Mouse (Mus musculus) hindbrain, embryonic 11.5 days (tissue): ENCODE measurements around the gene Usp3. TPM values are rescaled to one million over a fixed set of nuclear protein-coding genes. Genes with fewer than 3 reads are reported as not detected.

Experiments used
- ATAC-seq: fragments of 200-750 bp; cut with Nextera tagmentation; 2 replicates; pipeline ENCODE4 v1.8.0; 2017; ENCODE audit warnings: mild to moderate bottlenecking, moderate TSS enrichment, moderate library complexity; ENCODE audit not compliant: low FRiP score
- DNase-seq: peaks from one replicate; pipeline ENCODE4 v3.0.0-alpha.2; 2015; ENCODE audit warnings: low spot score
- H3K27ac ChIP-seq: fragments of 300-500 bp; sonication (generic); 2 replicates; pipeline ENCODE4 v1.5.1; 2014; ENCODE audit warnings: mild to moderate bottlenecking, low read depth, low read length
- H3K27me3 ChIP-seq: fragments of 300-500 bp; sonication (generic); 2 replicates; pipeline ENCODE4 v1.6.1; 2014; ENCODE audit warnings: mild to moderate bottlenecking, low read length, moderate library complexity, mixed read lengths; ENCODE audit not compliant: control insufficient read depth, insufficient read depth
- H3K36me3 ChIP-seq: fragments of 300-500 bp; sonication (generic); 2 replicates; pipeline ENCODE4 v1.6.1; 2014; ENCODE audit warnings: mild to moderate bottlenecking, low read length, moderate library complexity, mixed read lengths; ENCODE audit not compliant: control insufficient read depth, insufficient read depth
- H3K4me1 ChIP-seq: fragments of 300-500 bp; sonication (generic); replicated peaks from 2 replicates; pipeline ENCODE4 v1.6.1; 2014; ENCODE audit warnings: low read length, mixed read lengths; ENCODE audit not compliant: control insufficient read depth, insufficient read depth
- H3K4me2 ChIP-seq: fragments of 300-500 bp; sonication (generic); replicated peaks from 2 replicates; pipeline ENCODE4 v1.6.1; 2014; ENCODE audit warnings: mild to moderate bottlenecking, low read depth, low read length
- H3K4me3 ChIP-seq: fragments of 300-500 bp; sonication (generic); 2 replicates; pipeline ENCODE4 v1.5.1; 2014; ENCODE audit warnings: low read depth, low read length
- H3K9ac ChIP-seq: fragments of 300-500 bp; sonication (generic); 2 replicates; pipeline ENCODE4 v1.6.1; 2014; ENCODE audit warnings: low read depth, low read length
- H3K9me3 ChIP-seq: fragments of 300-500 bp; sonication (generic); 2 replicates; pipeline ENCODE4 v1.6.1; 2016; ENCODE audit warnings: low read length; ENCODE audit not compliant: control insufficient read depth
- WGBS: fragments of 180-500 bp; shearing (Covaris S2); extraction: QIAGEN DNeasy Blood & Tissue Kit; methylation state at CpG from one replicate; pipeline ENCODE4 v1.1.7; 2014; 5-methylcytosine and 5-hydroxymethylcytosine counted together
- polyA plus RNA-seq: library from polyadenylated mRNA; unstranded; fragments of >200 nt; fragmentation: Nextera tagmentation; extraction: Ambion mirVana; gene quantifications from 2 replicates; pipeline ENCODE4 v1.2.1, GENCODE M21; 2014

Gene Usp3
- polyA plus RNA-seq, 1 experiment from 2014 or later, result 101 TPM

DNA sequence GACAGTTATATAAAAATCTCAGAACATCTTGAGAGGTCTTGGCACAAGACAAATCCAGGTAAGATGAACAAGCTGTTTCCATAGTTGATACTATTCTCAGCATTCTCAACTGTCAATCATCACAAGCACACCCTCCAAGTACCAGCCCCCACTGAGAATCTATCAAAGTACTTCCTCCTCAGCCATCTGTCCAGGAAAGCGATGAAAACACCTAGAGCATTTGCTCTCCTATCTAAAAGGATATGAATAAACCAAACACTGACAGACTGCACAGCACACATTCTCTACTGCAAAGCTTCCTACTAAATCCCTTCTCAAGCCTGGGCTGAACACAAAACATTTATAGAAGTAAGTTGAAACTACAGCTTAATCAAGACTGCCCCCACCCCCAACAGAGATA, 6.4 kb downstream of the Usp3 start:
- Histone ChIP-seq H3K4me1 (no peaks in the 10 kb centered on the region), H3K9me3 (no peaks in the 10 kb centered on the region), H3K36me3 (no peaks in the 10 kb centered on the region), H3K4me3 (no peak overlapping the region), H3K9ac (no peak overlapping the region), H3K4me2 (no peak overlapping the region), H3K27me3 (no peaks in the 10 kb centered on the region), H3K27ac (no peak overlapping the region)
- ATAC-seq (no peak), DNase-seq (no peak)
- WGBS, result 68% methylated on average over 1 of the region's 1 CpGs

DNA sequence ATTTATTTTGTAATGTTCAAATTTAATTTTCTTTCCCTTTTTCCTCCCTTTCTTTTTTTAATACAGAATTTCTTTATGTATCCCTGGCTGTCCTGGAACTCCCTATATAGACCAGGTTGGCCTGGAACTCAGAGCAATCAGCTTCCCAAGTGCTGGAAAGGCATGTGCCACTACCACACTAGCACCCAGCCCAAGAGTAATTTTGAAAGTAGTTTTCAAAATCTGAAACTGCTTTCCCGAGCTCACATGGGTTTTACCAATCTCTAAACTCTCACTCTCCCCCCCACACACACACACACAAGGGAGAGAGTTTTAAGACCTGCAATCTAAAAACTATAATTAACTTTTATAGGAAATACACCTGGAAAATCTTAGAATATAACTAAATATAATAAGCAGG, 7.8 kb downstream of the Usp3 start:
- Histone ChIP-seq H3K36me3 (no peaks in the 10 kb centered on the region), H3K27me3 (no peaks in the 10 kb centered on the region), H3K4me3 (no peak overlapping the region), H3K27ac (no peak overlapping the region), H3K9ac (no peak overlapping the region), H3K9me3 (no peaks in the 10 kb centered on the region), H3K4me2 (no peak overlapping the region), H3K4me1 (no peaks in the 10 kb centered on the region)
- ATAC-seq, result no peak
- WGBS, result 77% methylated on average over 1 of the region's 1 CpGs
- no peak for DNase-seq

DNA sequence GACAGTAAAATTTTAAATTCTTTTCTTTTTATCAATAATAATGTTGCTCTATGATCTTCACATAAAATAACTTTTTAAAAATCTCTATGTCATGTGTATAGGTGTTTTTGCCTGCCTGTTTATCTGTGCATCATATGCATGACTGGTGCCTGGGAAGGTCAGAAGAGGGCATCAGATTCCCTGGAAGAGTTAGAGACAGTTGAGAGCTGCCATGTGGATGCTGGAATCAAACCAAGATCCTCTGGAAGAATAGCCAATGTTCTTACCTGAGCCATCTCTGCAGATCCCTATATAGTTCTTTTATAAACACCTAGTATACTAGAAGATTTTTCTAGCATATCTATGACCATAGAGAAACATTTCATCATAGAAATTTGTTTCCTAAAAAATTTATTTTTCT, 8.8 kb downstream of the Usp3 start:
- H3K4me2 ChIP-seq, result no peak overlapping the region
- H3K9me3 ChIP-seq, result no peaks in the 10 kb centered on the region
- ATAC-seq, result no peak
- H3K9ac ChIP-seq, result no peak overlapping the region
- no peak for DNase-seq
- H3K36me3 ChIP-seq, result no peaks in the 10 kb centered on the region
- no peak overlapping the region for H3K4me3 ChIP-seq
- no peak overlapping the region for H3K27ac ChIP-seq
- no peaks in the 10 kb centered on the region for H3K27me3 ChIP-seq
- H3K4me1 ChIP-seq, result no peaks in the 10 kb centered on the region

DNA sequence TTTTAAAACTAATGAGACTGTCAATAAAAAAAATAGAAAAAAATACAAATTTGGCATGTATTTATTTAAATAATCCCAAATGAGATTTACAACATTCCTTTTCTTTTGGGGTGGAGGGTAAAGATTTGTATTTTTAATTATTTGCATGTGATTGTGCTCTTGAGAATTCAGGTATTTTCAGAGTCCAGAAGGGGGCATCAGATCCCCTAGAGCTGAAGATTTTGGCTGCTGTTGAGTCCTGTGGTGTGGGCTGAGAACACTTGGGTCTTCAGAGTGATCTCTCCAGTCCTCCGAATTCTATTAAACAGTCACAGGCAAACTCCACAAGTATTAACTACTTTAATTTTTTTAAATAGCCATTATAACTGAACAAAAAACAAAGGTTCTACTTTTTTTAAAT, 9.7 kb downstream of the Usp3 start:
- H3K27ac ChIP-seq, result no peak overlapping the region

DNA sequence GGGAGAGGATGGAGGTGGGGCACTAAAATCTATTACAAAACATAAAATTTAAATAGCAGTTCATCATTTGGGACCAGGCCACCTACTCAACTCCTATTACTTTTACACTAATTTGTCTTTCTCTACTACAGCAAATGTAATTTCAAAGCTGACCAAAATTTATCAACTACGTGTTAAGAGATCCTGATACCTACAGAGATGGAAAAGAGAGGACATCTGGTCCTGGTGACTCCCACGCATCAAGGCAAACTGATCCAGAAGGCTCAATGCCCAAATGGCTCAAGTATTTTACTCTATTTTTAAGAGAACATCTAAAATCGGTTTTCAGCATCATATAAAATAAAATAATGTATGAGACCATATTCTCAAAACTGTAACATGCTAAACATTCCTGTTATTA, 11.2 kb downstream of the Usp3 start:
- no peaks in the 10 kb centered on the region for H3K27me3 ChIP-seq
- H3K9me3 ChIP-seq, result no peaks in the 10 kb centered on the region
- no peaks in the 10 kb centered on the region; the same call in 1 of the 2 replicates for H3K4me1 ChIP-seq
- H3K27ac ChIP-seq, result no peak overlapping the region
- no peak overlapping the region for H3K4me3 ChIP-seq
- ATAC-seq, result no peak
- WGBS, result 94% methylated on average over 3 of the region's 3 CpGs
- no peaks in the 10 kb centered on the region for H3K36me3 ChIP-seq
- DNase-seq, result no peak
- no peak overlapping the region for H3K9ac ChIP-seq
- H3K4me2 ChIP-seq, result no peak overlapping the region

More for the DNA sequence above, 9.7 kb downstream of the Usp3 start:
- H3K4me2 ChIP-seq, result no peak overlapping the region
- ATAC-seq (no peak), DNase-seq (no peak)
- no peaks in the 10 kb centered on the region for H3K27me3 ChIP-seq
- no peak overlapping the region for H3K9ac ChIP-seq
- H3K4me1 ChIP-seq, result no peaks in the 10 kb centered on the region
- H3K36me3 ChIP-seq, result no peaks in the 10 kb centered on the region
- no peak overlapping the region for H3K4me3 ChIP-seq
- 100% methylated on average over 1 of the region's 1 CpGs for WGBS
- H3K9me3 ChIP-seq, result no peaks in the 10 kb centered on the region

DNA sequence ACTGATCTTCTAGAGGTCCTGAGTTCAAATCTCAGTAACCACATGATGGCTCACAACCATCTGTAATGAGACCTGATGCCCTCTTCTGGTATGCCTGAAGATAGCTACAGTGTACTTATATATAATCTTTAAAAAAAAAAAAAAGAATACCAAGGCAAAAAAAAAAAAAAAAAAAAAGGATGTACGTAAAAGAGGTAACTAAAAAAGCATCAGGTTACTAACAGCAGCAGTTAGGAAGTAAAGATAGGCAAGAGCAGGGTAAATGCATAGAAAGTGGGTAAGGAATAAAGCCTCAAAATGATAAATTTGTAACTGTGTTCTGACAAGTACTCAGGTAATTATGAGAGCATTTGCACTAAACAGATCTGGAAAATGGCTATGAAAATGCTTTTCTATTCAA, 12.2 kb downstream of the Usp3 start:
- Histone ChIP-seq H3K36me3 (no peaks in the 10 kb centered on the region), H3K9me3 (no peaks in the 10 kb centered on the region), H3K27ac (no peak overlapping the region), H3K4me3 (no peak overlapping the region), H3K9ac (no peak overlapping the region), H3K4me2 (no peak overlapping the region), H3K27me3 (no peaks in the 10 kb centered on the region), H3K4me1 (no peaks in the 10 kb centered on the region; the same call in 1 of the 2 replicates)
- WGBS, result 100% methylated on average over 1 of the region's 1 CpGs
- ATAC-seq, result no peak
- DNase-seq, result no peak

DNA sequence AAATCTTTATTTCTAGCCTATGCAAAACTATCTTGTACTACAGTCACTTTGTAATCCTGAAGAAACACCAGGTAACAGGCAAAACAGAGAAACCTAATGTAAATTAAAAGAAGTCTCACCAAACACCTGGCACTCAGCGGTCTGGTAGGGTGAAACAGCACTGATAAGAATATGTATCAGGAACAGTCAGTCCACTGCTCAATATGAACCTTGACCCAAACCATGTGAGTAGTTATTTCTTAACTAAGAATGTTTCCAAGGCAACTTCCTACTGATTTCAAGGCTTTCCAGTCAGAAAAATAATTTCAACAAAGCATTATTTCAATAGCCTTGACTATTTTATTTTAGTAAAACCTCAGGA, 17.1 kb downstream of the Usp3 start:
- H3K36me3 ChIP-seq, result no peaks in the 10 kb centered on the region
- H3K27ac ChIP-seq, result no peak overlapping the region
- DNase-seq, result no peak
- H3K9me3 ChIP-seq, result no peaks in the 10 kb centered on the region
- no peaks in the 10 kb centered on the region for H3K27me3 ChIP-seq
- no peaks in the 10 kb centered on the region; the same call in 1 of the 2 replicates for H3K4me1 ChIP-seq
- no peak overlapping the region for H3K4me2 ChIP-seq
- H3K9ac ChIP-seq, result no peak overlapping the region
- ATAC-seq, result no peak
- 87% methylated on average over 1 of the region's 1 CpGs for WGBS
- no peak overlapping the region for H3K4me3 ChIP-seq

DNA sequence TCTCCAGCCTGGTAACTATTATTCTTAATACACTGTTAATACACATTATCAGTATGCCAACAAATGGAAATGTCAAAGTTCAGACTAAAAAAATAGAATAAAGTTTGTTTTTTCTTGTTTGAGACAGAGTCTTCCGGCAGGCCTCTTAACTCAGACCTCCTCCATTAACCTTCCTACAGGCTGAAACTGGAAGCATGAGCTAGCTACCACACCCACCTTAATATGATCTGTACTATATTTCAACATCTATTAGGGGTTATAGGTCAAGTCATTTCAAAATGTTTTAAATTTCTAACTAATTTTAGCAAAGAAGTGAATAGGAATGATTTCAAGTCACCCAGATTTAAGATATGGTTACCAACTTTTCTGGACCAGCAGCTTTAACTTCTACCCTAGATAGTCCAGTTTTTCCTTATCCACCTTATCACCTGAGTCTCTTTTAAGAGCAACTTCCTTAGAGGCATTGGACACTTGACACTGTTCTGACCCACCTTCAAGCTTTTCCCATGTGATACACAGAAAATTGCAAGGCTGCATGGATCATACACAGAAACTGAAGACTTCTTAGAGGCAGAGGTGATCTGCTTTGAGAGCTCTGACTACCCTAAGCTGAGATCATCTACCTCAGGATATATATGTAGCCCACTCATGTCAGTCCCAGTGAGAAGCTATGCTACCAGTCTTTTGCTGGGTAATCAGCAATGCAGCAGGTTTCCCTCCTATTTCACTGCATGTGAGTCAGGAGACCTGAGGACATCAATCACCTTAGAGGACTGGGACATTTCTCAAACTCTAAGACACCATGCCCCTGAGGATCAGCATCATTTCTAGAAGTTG, 17.7 kb downstream of the Usp3 start:
- no peak overlapping the region for H3K4me2 ChIP-seq
- H3K27me3 ChIP-seq, result no peaks in the 10 kb centered on the region
- no peaks in the 10 kb centered on the region; the same call in 1 of the 2 replicates for H3K4me1 ChIP-seq
- ATAC-seq (no peak), DNase-seq (no peak)
- H3K27ac ChIP-seq, result no peak overlapping the region
- no peak overlapping the region for H3K4me3 ChIP-seq
- 82% methylated on average over 1 of the region's 1 CpGs for WGBS
- H3K9me3 ChIP-seq, result no peaks in the 10 kb centered on the region
- H3K36me3 ChIP-seq, result no peaks in the 10 kb centered on the region
- H3K9ac ChIP-seq, result no peak overlapping the region

DNA sequence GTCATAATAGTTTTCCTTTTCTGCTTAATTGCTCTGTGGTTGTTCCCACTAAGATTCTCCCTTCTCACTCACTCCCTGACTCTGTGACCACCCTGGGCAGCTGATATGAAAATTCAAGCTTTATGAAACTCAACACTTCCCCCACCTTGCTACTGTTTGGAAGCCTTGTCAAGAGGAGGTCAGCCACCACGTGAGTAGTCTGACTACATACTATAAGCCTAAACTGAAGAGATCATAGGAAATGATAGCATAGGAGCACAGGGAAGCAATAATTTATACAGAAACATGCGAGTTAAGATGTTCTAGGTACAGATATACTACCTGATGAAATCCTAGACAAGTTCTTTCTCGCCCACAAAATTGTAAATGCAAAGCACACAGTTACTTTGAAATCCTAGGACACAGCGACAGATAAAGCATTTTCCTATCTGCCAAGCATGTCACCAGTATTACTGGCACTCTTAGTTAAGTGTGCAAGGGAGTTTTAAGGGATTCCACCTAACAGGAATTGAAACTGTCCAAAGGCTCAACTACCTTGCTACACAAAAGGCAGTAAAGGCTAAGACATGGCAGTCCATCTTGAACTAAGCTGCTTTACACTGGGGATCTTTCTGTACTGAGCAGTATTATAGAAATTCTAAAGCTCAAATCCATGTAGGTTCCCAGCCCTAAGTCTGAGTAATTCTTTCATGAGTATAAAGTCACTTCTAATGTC, 20.8 kb downstream of the Usp3 start:
- no peak overlapping the region for H3K4me3 ChIP-seq
- WGBS, result 89% methylated on average over 4 of the region's 4 CpGs
- H3K4me1 ChIP-seq, result no peaks in the 10 kb centered on the region; the same call in 1 of the 2 replicates
- H3K9ac ChIP-seq, result no peak overlapping the region
- DNase-seq (no peak), ATAC-seq (no peak)
- H3K9me3 ChIP-seq, result no peaks in the 10 kb centered on the region
- H3K36me3 ChIP-seq, result no peaks in the 10 kb centered on the region
- H3K27ac ChIP-seq, result no peak overlapping the region
- H3K27me3 ChIP-seq, result no peaks in the 10 kb centered on the region
- H3K4me2 ChIP-seq, result no peak overlapping the region
